Mouse (Mus musculus): ENCODE measurements at regions not wholly inside any gene's neighbourhood (a gene's known extent, or its start where the extent isn't known, plus 50 kb on each side); places are given as distances from the start of the nearest gene placed in this dataset.

- ATAC-seq, result no peak
- H3K27ac ChIP-seq (ENCODE audit: low read length), result no peak overlapping the region
- H3K4me3 ChIP-seq (ENCODE audit: low read length), result no peak overlapping the region
- no peak overlapping the region for H3K9ac ChIP-seq (ENCODE audit: low read depth, low read length)
- H3K27me3 ChIP-seq (replicated peaks; ENCODE audit: control insufficient read depth, insufficient read depth, low read length), result no peaks in the 10 kb centered on the region
- no peaks in the 10 kb centered on the region for H3K9me3 ChIP-seq (ENCODE audit: control insufficient read depth, low read length)
- 71% methylated on average over 7 of the region's 7 CpGs for WGBS
- no peak overlapping the region for H3K4me2 ChIP-seq (ENCODE audit: low read depth, low read length)
- no peaks in the 10 kb centered on the region for H3K36me3 ChIP-seq (ENCODE audit: control insufficient read depth, insufficient read depth, low read length)
- H3K4me1 ChIP-seq (ENCODE audit: control insufficient read depth, insufficient read depth, low read length), result no peaks in the 10 kb centered on the region
Observed at GRCm38 (mm10) chr10:124733103-124733502, 656.2 kb downstream of the Slc16a7 start.

- Histone ChIP-seq H3K27me3 (replicated peaks; ENCODE audit: control insufficient read depth, insufficient read depth, low read length) (no peaks in the 10 kb centered on the region), H3K4me1 (ENCODE audit: control insufficient read depth, insufficient read depth, low read length) (no peaks in the 10 kb centered on the region), H3K27ac (ENCODE audit: low read length) (no peak overlapping the region), H3K9ac (ENCODE audit: low read depth, low read length) (no peak overlapping the region), H3K4me3 (ENCODE audit: low read length) (no peak overlapping the region), H3K9me3 (ENCODE audit: control insufficient read depth, low read length) (no peaks in the 10 kb centered on the region), H3K4me2 (ENCODE audit: low read depth, low read length) (no peak overlapping the region), H3K36me3 (ENCODE audit: control insufficient read depth, insufficient read depth, low read length) (no peaks in the 10 kb centered on the region)
- no peak for ATAC-seq
- WGBS, result 51% methylated on average over 2 of the region's 2 CpGs
Observed at GRCm38 (mm10) chr10:124732342-124732741, 656.9 kb downstream of the Slc16a7 start.

DNA sequence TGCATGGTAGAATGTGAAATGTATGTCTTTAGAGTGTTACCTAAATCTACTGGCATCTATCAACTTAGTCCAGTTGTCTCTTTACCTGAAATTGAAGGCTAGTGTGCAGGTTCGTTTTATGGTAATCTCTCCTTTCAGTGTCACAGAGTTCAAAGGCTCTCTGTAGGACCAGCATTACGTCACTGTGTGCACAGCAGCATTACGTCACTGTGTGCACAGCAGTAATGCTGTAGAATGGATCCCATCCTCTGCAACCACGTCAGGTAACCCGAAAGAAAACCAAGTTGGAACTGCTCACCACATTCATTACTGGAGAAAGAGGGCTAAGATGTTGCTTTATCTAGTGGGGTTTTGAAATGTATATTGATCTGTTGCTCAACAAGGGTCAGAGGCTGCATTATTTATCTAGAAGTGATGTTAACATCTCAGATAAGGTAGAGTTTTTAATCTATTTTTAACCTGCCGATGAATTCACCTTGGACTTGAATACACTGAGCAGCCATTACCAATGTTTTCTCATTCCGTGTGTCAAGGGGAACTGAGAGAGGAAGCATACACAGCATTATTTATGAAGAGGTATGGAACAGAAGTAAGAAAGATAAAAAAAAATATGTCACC, 657.9 kb downstream of the Slc16a7 start:
- no peak overlapping the region for H3K4me2 ChIP-seq (ENCODE audit: low read depth, low read length)
- H3K9me3 ChIP-seq (ENCODE audit: control insufficient read depth, low read length), result no peaks in the 10 kb centered on the region
- H3K27me3 ChIP-seq (replicated peaks; ENCODE audit: control insufficient read depth, insufficient read depth, low read length), result no peaks in the 10 kb centered on the region
- WGBS, result 70% methylated on average over 7 of the region's 7 CpGs
- no peaks in the 10 kb centered on the region for H3K4me1 ChIP-seq (ENCODE audit: control insufficient read depth, insufficient read depth, low read length)
- peak; percentile 56; the same call in 1 of the 2 replicates for ATAC-seq
- H3K4me3 ChIP-seq (ENCODE audit: low read length), result no peak overlapping the region
- no peak overlapping the region for H3K9ac ChIP-seq (ENCODE audit: low read depth, low read length)
- H3K27ac ChIP-seq (ENCODE audit: low read length), result no peak overlapping the region
- H3K36me3 ChIP-seq (ENCODE audit: control insufficient read depth, insufficient read depth, low read length), result no peaks in the 10 kb centered on the region

- Histone ChIP-seq H3K4me1 (ENCODE audit: control insufficient read depth, insufficient read depth, low read length) (no peaks in the 10 kb centered on the region), H3K27ac (ENCODE audit: low read length) (no peak overlapping the region), H3K9ac (ENCODE audit: low read depth, low read length) (no peak overlapping the region), H3K27me3 (replicated peaks; ENCODE audit: control insufficient read depth, insufficient read depth, low read length) (no peaks in the 10 kb centered on the region), H3K4me2 (ENCODE audit: low read depth, low read length) (no peak overlapping the region), H3K36me3 (ENCODE audit: control insufficient read depth, insufficient read depth, low read length) (no peaks in the 10 kb centered on the region), H3K4me3 (ENCODE audit: low read length) (no peak overlapping the region), H3K9me3 (ENCODE audit: control insufficient read depth, low read length) (no peaks in the 10 kb centered on the region)
- no peak for ATAC-seq
- WGBS, result 80% methylated on average over 3 of the region's 3 CpGs
Observed at GRCm38 (mm10) chr10:124712647-124713046, 676.6 kb downstream of the Slc16a7 start.

DNA sequence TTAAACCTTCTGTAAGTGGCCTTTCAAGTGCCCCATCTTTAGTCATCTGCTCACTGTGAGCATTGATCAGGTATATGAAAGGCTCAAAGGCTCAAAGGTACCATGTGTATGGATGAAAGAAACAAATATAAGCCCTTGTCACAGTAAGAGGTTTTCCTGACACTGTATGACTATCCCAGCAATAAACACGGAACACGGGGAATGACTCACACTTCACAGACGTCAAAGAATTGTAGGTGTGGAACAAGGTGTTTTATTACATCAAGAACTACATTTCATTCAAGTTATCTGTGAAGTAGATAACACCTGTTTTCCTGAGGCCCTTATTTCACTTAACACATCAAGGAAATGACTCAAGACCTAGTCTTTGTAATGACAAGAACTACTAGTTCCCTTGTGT, 678.3 kb downstream of the Slc16a7 start:
- WGBS, result 74% methylated on average over 3 of the region's 3 CpGs
- no peak overlapping the region for H3K27ac ChIP-seq (ENCODE audit: low read length)
- no peak overlapping the region for H3K4me2 ChIP-seq (ENCODE audit: low read depth, low read length)
- no peaks in the 10 kb centered on the region for H3K4me1 ChIP-seq (ENCODE audit: control insufficient read depth, insufficient read depth, low read length)
- no peaks in the 10 kb centered on the region for H3K27me3 ChIP-seq (replicated peaks; ENCODE audit: control insufficient read depth, insufficient read depth, low read length)
- ATAC-seq, result peak; percentile 84
- H3K9ac ChIP-seq (ENCODE audit: low read depth, low read length), result no peak overlapping the region
- H3K36me3 ChIP-seq (ENCODE audit: control insufficient read depth, insufficient read depth, low read length), result no peaks in the 10 kb centered on the region
- H3K9me3 ChIP-seq (ENCODE audit: control insufficient read depth, low read length), result no peaks in the 10 kb centered on the region
- no peak overlapping the region for H3K4me3 ChIP-seq (ENCODE audit: low read length)

DNA sequence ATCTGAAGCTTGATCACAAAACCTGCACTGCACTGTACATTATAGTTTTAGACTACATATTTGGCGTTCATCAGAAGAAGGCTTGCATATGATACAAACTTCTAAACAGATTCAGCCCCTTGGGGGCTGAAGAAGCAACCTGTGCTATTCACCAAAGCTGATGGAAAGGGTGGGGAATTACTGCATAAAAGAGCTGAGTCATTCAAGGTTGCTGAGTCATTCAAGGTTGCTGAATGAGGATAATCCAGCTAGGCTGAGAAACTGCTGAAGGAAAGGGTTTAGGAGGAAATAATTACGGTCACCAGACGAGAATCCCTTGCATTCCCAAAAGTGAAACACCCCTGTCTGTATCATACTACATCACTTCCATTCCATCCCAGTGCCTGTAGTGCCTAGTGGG, 679.4 kb downstream of the Slc16a7 start:
- no peaks in the 10 kb centered on the region for H3K36me3 ChIP-seq (ENCODE audit: control insufficient read depth, insufficient read depth, low read length)
- no peak overlapping the region for H3K27ac ChIP-seq (ENCODE audit: low read length)
- no peak for ATAC-seq
- H3K27me3 ChIP-seq (replicated peaks; ENCODE audit: control insufficient read depth, insufficient read depth, low read length), result no peaks in the 10 kb centered on the region
- WGBS, result 91% methylated on average over 3 of the region's 3 CpGs
- no peaks in the 10 kb centered on the region for H3K9me3 ChIP-seq (ENCODE audit: control insufficient read depth, low read length)
- no peak overlapping the region for H3K4me2 ChIP-seq (ENCODE audit: low read depth, low read length)
- H3K9ac ChIP-seq (ENCODE audit: low read depth, low read length), result no peak overlapping the region
- no peak overlapping the region for H3K4me3 ChIP-seq (ENCODE audit: low read length)
- no peaks in the 10 kb centered on the region for H3K4me1 ChIP-seq (ENCODE audit: control insufficient read depth, insufficient read depth, low read length)

- no peaks in the 10 kb centered on the region for H3K27me3 ChIP-seq (replicated peaks; ENCODE audit: control insufficient read depth, insufficient read depth, low read length)
- no peak overlapping the region for H3K4me3 ChIP-seq (ENCODE audit: low read length)
- no peak for ATAC-seq
- H3K9me3 ChIP-seq (ENCODE audit: control insufficient read depth, low read length), result no peaks in the 10 kb centered on the region
- H3K4me2 ChIP-seq (ENCODE audit: low read depth, low read length), result no peak overlapping the region
- no peak overlapping the region for H3K9ac ChIP-seq (ENCODE audit: low read depth, low read length)
- no peaks in the 10 kb centered on the region for H3K36me3 ChIP-seq (ENCODE audit: control insufficient read depth, insufficient read depth, low read length)
- H3K4me1 ChIP-seq (ENCODE audit: control insufficient read depth, insufficient read depth, low read length), result no peaks in the 10 kb centered on the region
- H3K27ac ChIP-seq (ENCODE audit: low read length), result no peak overlapping the region
- WGBS, result 74% methylated on average over 2 of the region's 2 CpGs
Observed at GRCm38 (mm10) chr10:124706642-124707041, 682.6 kb downstream of the Slc16a7 start.

Measured in intestine, embryonic 16.5 days (tissue).